Mouse (Mus musculus): ENCODE measurements around the gene Gm17402.

Gm17402 gene

GRCm38 (mm10) chr3:67375063-67375462 is at the start of gene Gm17402:
Gene Gm17402 (minus strand): TSS chr3:67375163.
- DNase-seq = no peak

DNA sequence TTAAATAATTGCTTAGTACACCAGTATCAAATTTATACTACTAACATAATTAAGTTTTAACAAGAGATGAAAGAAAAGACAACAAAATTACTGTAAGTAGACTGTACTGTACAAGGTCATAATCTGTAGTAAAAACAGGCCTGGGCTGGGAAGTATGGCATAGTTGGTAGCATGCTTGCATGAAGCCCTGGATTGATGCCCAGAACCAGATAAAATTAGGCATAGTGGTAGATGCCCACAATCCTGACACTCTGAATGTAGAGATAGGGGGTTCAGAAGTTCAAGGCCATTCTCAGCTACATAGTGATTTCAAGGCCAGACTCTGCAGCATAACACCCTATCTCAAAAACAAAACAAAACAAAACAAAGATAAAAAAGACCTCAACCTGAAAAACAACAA is 3.3 kb upstream of the Gm17402 start:
- DNase-seq = no peak

DNA sequence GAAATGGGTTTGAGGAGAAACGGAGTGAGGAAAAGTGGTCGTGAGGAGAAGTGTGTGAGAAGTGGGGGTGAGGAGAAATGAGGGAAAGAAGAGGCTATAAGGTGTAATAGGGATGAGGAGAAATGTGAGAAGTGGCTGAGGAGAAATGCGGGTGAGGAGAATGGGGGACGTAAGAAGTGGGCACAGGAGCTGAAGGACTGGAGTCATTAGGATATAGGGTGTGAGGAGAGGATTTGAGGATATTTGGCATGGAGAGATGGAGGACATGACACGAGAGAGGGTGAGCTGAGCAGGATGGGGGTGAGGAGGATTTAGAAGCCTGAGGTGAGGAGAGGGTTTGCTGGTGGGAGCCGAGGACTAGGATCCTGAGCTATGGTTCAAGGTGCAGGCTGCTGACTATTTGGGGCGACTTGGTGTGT is 594 bp downstream of the Gm17402 start:
- no peak for DNase-seq

DNA sequence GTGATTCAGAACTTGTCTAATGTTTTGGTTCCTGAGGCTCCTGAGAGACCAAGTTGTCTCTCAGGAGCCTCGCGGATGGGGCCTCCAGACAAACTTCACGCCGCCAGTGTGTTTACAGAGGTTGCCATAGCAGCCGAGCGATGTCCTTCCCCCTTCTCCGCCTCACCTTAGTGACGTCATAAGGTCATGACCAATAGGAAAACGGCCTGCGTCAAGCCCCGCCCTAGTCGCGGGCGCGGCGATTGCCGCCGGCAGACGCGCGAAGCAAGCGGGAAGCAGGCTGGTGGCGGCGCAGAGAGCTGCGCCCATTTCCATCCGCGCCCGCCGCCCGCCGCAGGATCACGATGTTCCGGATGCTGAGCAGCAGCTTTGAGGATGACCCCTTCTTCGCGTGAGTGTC is 1.1 kb downstream of the Gm17402 start, which contains the start of gene Mlf1:
TSS of gene Mlf1 (plus strand) at position 226 of the 400 bp plus-strand sequence.
- DNase-seq = peak; percentile 66

GRCm38 (mm10) chr3:67372781-67373180 is 2.2 kb downstream of the Gm17402 start:
- DNase-seq = no peak

DNA sequence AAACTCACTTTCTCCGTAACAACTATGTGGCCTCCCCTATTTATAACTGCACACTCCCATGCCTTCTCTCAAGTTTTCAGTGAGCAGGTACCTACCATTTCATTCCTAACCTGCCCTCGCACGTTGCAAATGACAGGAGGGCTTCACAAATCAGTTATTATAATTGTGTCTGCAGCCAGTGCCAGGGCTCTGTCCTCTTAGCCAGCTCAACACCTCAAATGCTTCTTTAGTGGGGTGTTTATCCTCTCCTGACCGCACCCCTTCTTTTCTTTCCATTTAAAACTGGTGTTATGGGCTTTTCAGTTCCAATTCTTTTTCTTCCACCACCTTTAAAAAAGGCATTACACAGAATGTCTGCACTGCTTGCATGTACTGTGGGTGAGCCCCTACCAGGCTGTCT is 2.8 kb downstream of the Gm17402 start:
- no peak for DNase-seq

- DNase-seq = no peak
Observed at GRCm38 (mm10) chr3:67369407-67370079, 5.4 kb downstream of the Gm17402 start.

- no peak for DNase-seq
Observed at GRCm38 (mm10) chr3:67367481-67367880, 7.5 kb downstream of the Gm17402 start.

- no peak for DNase-seq
Observed at GRCm38 (mm10) chr3:67366087-67366892, 8.7 kb downstream of the Gm17402 start.

- no peak for DNase-seq
Observed at GRCm38 (mm10) chr3:67358376-67358775, 16.6 kb downstream of the Gm17402 start.

GRCm38 (mm10) chr3:67352763-67353149 is 22.2 kb downstream of the Gm17402 start:
- DNase-seq = no peak

- DNase-seq = peak; percentile 33
Observed at GRCm38 (mm10) chr3:67352128-67352762, 22.7 kb downstream of the Gm17402 start.

DNA sequence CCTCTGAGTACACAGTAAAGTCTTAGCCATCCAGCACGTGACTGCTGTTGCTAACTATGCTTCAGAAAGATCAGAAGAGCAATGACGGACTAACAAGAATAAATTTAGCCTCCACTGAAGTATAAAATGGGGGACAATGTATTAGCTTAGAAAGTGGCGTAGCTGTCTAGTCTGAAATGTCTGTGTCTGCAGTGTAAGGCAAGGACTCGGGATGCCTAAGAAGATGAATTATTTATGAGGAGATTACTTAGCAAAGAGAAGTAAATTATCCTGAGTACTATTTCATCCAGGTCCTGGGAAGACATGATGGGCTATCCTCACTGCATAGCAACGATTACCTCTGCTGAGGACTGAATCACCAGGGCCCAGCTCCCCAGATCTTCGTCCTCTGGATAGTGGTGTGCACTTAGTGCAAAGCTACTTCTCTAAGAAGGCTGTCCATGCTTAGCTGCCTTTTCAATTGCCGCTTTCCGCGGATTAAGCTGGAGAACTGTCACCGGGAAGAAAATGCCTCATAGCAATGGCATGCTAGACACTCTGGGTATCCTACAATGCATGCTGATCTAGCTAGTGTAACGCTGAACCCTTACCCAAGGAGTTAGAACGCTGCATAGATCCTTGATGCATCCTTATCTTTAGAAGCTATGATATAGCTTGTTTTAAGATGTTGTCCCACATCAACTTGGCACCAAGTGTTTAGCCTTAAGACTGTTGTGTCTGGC is 23.4 kb downstream of the Gm17402 start:
- DNase-seq = no peak

DNA sequence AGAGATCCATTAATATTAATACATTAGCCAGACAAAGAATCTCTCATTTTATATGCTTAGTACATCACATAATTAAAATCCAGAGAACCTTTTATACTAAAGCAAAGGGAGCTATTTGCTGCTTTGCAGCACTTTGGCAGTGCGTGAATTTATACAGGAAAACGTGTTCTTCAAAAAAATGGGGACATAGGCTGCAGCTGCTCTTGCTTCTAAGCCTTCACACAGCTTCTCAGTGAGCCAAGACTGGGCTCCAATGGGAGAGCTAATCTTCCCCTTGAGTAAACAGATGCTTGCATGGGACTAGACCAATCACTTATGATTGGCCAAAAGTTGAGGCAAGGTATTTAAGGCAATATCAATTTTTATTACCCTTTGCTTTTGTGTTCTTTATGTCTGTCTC is 28.3 kb downstream of the Gm17402 start:
- no peak for DNase-seq

DNA sequence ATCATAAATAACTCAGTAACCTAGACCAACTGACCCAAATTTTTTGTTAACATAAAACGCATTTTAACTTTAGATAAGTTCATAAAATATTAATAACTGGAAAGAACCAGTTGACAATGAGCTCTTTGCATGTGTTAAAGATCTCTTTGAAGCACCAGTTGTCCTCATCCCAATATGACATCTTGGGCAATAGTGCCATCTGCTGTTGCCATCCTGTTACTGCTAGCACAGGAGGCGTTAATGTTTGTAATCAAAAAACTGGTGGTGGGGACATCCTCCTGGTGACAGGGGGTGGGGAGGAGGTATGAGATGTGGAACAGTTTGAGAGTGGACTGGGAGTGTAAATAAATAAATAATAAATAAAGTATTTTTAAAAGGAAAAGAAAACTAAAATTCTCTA is 30.4 kb downstream of the Gm17402 start:
- peak; percentile 25 for DNase-seq

DNA sequence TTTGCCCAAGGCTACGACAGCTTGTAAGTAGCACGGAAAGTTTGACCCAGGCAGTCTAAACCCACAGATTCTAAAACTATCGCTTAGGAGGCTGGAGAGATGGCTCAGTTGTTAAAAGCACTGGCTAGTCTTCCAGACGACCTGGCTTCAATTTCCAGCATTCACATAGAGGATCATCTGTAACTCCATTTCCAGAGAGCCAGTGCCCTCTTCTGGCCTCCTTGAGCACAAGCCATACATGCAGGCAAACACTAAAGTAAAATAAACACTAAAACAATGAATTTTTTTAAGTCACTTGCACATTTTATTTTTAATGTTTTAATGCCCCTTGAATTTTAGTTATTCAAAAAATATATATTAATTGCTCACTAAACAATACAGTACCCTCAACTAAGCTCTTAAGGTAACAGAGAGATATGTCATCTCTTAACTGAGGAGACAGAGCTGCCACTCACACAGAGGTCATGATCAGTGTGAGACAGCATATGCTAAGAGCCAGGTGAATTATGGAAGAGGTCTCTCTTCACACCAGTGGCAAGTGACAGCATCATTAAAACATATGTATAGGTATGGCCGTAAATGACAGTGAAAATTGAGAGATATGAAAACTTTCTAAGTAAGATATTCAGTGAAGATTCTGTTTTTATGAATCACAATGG is 31.8 kb downstream of the Gm17402 start:
- no peak for DNase-seq

DNA sequence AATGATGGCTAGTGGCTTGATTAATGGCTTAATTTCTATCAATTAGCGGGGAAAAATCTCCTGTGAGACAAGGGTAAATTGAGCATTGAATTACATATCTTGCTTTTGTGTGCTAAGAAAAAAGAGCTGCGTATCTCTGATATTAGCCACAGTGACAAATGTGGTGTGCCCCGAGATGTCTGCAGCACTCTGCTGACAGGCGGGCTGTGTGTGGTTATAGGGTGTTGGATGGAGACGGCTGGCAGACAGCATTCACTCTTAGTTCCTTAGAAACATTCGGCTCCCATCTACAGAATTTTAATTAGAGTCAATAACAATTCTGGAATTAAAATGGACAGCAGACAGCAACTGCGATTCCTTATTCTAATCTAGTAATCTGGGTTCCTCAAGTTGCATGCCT is 34.0 kb downstream of the Gm17402 start:
- no peak for DNase-seq

GRCm38 (mm10) chr3:67339558-67339957 is 35.4 kb downstream of the Gm17402 start:
- no peak for DNase-seq

GRCm38 (mm10) chr3:67322422-67322821 is 52.5 kb downstream of the Gm17402 start:
- no peak for DNase-seq
